Mouse (Mus musculus) gastrocnemius, adult 18-20 months (tissue): Measurements from ENCODE around the gene Sp9. TPM values are rescaled to one million over a fixed set of nuclear protein-coding genes. Genes with fewer than 3 reads are reported as not detected.

ENCODE experiments used
- DNase-seq: peaks from one replicate; pipeline ENCODE4 v3.0.0; 2021; ENCODE audit warnings: low spot score
- total RNA-seq, 2 experiments: library from RNA; stranded (reverse); gene quantifications; 2 replicates each; pipeline ENCODE4 v1.2.3; 2021

The Sp9 gene
- total RNA-seq, 2 experiments from 2014 or later = not detected

DNA sequence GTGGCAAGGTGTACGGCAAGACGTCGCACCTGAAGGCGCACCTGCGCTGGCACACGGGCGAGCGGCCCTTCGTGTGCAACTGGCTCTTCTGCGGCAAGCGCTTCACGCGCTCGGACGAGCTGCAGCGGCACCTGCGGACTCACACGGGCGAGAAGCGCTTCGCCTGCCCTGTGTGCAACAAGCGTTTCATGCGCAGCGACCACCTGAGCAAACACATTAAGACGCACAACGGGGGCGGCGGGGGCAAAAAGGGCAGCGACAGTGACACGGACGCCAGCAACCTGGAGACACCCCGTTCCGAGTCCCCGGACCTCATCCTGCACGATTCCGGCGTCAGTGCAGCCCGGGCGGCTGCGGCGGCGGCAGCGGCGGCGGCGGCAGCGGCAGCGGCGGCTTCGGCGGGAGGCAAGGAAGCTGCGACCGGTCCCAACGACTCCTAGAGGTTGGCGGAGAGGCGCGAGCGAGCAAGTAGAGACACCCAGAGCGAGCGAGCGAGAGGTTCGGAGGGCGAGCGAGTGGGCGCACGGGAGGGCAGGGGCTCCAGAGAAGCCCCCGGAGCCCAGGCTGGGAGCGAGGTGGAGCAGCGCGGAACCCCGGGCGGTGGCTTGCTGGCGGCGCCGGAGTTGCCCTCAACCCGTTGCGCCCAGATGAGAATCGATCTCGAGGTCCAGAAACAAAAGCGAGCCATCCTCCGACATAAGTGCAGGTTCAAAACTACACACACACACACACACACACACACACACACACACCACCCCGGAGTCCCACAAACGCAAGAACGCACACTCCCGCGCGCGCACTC lies 2.6 kb downstream of the Sp9 start:
- peak; percentile 22 for DNase-seq

DNA sequence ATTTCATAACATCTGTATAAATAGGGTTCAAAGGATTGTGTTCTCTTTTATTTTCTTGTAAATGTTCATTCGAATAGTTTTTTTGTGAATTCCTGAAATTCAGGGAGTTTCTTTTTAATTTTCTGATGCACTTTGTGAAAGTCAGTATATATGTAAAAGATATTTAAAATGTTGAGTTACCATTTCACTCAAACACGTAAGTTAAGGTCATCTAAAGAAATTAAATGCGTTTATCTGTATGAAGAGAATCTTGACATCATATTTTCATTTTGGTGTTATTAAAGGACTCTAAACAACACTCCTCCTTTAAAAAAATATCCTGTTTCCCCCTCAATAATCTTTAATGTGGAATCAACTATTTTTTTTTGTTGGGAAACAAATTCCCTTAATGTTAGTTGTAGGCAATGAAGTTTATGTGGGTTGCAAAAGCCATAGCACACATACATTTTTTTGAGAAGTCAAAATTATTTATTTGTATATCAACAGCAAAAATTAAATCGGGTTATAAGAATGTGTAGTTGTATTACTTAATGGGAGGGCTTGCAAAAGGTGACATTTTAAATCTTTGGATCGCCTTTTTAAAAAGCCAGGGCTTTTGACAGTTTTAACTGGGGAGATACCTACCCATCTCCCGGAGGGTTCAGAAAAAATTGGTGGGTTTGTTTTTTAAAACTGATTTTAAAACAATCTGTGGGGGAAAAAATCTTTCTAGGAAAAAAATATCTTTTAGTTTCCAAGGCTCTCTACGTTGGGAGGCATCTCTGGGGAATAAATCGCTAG lies 3.7 kb downstream of the Sp9 start:
- no peak for DNase-seq

DNA sequence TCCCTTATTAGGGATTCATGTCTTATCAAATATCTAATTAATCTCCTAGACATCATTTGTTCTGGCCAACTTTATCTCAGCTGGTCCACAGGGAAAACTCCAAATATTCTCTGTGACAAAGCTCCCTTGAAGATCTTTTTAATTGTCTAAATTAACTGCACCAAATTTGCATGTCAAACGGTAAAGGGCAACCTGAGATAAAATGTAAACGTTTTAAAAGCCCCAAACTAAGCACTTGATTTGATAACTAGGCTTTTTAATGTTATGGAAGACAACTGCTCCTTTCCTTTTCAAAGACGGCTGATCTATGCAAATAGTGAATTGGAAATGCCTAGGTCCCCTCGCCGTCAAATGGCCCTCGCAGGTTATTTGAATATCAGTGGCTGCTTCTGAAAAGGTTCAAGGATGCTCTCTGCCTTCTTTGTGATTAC lies 4.4 kb downstream of the Sp9 start:
- DNase-seq = no peak

DNA sequence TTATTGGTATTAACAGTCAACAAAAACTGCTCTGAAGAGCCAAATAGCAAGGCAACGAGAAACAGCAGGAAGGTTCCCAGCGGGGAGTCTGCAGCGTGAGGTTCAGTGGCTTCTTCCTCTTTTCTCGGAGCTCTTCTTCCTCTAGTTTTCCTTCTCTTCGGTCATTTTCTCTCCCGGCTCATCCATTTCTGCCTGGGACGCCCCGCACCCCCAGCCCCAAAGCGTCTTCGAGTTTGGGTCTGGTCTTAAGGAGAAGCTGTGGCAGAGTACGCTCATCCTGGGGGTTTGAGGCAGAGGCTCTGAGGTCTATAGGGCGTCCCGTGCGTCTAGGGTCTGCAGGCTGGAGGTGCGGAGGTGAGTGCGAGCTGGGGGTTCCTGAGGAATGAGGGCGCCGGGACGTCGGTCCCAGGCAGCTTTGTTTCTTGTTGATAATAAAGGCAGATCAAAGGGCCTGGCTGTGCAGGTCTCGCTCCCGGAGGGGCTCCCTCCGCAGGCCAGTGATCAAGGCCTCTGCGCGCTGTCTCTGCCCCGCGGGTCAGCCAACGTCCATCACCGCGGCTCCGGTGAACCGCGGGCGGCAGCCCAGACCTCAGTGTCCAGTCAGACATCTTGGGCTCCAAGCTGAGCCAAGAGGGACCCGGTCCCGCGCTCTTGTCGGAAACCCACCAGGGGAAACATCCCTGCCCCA lies 5.4 kb downstream of the Sp9 start:
- DNase-seq = no peak

DNA sequence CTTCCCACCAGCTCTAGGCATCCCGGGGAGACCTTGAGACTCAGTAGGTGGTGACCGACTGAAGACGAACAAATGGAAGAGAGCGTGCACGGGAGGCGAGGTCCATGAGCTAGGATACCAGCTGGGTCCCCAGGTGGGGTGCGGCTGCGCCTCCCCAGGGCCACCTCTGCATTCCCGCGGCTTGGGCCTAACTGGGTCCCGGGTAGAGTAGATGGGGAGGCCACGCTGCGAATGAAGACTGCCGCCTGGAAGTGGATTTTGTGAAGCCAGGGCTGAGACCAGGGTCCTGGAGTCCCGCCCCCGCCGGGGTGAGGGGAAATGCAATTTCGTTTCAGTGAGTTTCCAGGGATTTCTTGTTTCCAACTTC lies 6.0 kb downstream of the Sp9 start:
- no peak for DNase-seq

DNA sequence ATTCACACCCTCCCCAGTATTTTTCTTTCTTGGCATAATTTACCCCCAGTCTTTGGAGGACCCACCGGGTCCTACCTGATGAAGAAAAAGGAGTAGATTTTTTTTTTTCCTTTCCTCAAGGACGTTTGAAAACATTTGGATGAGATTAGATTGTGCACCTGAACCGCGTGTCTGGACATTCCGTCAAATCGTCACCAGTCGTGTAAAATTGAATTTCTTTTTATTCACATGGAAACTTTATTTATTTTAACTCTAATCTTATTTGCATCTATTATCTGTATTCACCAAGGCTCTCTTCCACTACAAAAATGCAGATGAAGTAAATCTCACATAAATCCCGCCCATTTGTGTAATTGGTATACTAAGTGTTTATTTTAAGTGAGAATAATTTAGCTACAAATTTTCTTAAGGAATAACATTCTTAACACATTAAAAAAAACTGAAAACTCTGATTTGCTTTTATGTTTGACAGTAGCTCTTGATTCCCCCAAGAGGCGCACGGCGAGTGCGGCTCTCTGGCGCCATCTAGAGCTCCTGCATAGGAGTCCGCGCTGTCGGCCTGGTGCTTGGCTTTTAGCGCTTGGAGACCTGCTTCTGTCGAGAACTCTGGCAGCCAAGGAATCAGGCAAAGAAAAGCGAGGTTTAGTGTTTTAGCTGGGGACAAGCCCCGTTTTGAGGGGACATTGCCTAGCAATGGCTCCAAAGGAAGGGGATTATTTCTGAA lies 6.6 kb downstream of the Sp9 start:
- peak; percentile 85 for DNase-seq

DNA sequence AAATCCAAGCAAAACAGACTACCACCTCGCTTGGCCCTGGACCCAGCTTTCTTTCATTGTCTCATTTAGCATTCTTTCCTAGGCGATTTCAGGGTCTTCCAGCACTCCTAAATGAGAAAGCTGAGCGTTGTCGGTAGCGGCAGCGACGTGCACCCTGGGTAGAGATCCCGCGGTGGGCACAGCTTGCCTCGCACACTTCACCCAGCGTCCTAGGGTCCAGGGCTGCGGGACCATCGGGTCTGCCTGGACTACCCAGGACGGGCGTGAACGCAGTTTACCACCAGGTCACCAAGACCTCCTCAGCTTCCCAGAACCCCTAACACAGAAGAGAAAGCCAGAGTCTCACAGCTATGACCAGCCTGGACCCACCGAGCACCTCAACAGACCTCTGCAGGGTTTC lies 7.1 kb downstream of the Sp9 start:
- no peak for DNase-seq

DNA sequence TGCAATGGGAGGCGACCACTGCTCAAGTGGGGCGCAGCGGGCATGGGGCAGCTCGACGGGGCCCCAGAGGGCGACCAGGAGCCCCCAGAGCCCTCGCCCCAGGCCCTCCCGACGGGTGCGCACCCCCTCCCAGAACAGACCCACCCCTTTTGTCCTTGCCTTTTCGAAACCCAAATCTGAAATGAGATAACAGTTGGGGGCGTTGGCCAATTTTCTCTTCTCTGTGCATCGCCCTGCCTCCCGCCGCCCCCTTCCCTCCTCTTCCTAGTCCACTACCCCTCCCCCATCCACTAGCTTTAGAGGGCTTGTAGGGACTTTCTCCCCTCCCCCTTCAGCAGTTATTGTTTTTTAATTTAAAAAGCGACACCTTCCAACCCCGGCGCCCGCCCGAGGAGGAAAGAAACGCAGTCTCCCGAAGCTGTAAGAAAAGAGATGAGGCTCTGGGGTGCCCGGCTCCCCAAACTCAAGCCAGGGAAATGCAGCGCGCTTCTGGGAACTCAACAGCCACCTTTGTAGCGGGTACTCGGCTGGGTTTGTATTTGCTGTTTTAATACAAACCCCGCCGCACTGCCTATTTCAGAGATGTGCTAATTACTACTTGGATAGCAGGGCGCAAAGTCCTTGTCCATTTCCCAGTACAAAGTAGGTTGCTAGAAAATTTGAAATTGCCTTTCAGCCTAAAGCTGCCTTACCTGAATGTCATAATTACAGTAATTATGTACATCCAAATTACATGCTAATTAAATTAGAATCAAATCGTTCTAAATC lies 7.7 kb downstream of the Sp9 start:
- DNase-seq = no peak

DNA sequence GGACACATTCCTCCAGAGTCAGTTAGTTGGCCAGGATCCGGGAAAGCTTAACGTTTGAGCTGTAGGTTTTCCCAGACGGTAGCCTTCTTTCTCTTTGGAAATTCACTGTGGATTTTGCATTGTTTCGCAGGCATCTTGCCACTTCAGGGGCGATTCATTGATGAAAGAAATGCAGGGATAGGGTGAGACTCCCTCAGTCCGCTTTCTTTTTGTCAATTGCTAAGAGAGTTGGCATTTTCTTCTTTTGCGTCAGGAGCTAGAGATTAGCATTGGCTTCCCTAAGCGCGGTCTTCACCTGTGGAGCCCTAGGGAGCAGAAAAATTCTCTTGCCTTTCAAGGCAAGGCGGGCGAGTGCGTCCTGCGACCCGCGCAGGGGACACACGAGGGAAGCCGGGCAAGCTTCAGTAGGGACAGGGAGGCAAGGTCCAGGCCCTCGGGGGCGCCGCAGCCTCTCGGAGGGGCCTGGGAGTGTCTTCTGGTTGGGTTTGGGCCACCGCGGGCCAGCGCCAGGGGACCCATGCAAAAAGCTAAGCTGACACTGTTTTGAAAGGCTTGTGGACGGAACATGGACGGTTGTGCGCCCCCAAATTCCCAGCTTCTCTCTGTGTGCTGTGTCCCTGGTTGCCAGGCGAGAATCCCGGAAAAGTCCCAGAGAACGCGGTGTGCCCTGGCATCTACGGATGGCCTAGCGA lies 8.8 kb downstream of the Sp9 start:
- no peak for DNase-seq

DNA sequence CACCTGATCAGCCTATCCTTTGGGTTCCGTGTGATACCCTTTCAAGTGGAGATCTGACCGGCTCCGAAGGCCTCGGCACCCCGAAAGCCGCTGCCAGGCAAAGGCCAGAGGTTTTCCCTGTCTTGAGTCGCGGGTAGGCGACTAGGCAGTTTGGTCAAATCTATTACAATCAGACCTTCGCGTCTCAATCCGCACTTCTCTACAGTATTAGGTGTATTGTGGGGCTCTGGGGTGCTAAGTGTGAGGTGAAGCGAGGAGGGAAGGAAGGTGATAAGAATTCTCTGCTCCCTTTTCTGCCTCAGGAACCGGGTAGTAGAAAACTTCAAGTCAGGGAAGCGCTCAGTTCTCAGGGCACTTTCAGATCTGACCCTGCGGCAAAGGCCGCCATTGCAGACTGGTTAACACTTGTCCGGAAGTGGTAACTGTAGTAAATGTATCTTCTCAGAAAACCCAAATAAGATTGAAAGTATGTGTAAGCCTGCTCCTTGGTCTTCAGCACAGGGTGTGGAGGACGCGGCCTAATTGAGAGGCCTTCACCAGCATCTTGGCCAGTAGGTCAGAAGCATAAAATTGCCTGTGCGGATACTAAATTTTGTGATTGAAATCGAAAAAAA lies 9.4 kb downstream of the Sp9 start:
- no peak for DNase-seq

DNA sequence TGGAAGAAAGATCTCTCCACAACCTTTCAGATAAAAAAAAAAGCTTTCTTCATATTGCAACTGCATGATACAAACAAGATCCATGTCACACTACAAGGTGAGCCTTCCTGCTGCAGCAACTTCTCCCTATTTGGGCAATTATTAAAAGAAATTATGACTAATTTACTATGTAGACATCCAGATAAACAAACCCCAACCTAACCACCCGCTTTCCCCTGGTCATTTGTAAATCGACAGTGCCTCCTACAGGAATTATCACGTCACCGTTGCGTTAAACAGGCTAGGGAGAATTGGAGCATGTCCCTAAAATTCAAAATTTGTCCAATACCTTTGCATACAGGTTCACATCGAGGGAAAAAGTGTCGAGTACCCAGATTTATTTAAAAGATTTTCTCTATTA lies 10.0 kb downstream of the Sp9 start:
- no peak for DNase-seq

DNA sequence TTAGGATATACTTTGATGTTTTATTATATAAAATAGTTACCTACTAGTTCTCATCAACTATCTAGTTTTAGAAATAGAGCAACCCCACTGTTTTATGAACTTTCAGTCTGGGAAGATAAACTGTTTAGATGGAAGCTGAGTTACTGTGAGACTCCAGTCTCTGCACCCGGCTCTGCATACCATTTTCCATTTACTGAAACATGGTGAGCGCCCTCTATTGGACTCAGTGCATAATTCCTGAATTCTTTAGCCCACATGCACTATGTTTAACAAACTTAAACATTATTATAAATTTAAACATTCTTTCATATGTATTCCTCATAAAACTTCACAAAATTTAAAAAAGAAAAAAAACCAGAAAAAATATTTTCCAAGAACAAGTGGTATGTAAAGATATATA lies 13.9 kb downstream of the Sp9 start:
- no peak for DNase-seq

DNA sequence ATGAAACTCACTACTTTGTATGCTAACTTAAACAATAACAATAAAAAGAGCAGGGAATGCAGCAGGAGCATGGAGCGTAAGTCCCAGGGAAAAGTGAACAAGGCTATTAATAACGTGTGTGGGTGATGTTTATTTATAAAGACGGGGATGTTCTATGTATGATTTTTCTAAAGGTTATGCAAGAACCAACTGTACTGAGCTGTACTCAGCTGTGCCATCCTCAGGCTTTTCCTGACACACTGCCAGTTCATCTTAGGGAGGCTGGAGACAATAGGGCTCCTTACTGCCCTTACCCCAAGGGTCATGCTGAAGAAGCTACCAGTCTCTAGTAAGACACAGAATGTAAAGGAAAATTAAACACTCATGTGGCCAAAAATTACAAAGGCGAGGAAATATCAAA lies 19.4 kb downstream of the Sp9 start:
- peak; percentile 24 for DNase-seq

DNA sequence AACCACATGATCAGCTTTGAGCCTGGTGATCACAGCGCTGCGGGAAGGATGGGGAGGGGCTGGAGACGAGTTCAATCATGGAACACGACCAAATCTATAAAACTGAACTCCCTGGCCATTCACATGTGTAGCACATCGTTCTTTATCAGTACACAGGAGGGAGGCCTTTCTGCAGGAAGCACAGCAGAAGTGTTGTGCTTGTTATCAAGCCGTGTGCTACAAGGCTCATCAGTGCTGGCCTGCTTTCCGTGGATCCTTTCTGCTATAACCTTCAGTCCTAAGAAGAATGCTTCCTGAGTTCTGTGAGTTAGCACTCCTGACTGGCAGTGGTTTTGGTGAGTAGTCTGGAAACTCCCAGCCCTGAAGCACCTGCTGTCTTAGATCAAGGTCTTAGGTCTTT lies 23.3 kb downstream of the Sp9 start:
- no peak for DNase-seq

DNA sequence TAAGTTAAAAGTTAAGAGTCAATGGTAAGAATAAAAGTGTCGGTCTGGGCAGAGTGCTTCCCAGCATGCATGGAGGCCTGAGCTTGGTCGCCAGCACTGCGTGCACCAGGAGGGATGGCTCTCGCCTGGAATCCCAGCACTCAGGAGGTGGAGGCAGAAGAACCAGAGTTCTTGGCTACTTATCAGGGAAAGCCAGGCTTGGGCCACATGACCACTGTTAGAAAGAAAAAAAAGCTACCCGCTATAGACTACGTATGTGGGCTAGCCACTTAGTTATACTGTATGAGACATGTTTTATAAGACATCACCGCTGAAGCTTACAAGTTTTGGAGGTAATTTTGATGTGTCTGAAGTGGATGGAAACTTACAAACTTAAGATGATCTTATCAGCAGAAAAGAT lies 26.4 kb downstream of the Sp9 start:
- no peak for DNase-seq

DNA sequence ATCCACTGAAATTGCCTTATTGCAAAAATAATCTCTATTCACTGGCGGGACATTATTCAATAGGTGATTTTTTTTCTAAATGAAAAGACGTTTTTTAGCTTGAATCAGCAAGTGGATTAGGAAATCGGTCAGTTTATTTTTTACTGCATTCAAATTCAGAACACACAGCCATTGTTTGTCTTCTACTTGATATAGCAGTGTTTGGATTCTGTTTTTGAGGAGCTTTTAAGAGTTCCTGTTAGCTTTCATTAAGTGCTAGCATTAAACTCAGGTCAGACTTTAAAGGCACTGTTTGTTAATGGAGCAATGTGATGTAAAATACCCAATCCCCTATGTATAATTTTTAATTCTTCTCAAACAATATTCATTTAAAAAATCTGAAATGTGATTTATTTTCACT lies 27.1 kb downstream of the Sp9 start:
- DNase-seq = no peak

DNA sequence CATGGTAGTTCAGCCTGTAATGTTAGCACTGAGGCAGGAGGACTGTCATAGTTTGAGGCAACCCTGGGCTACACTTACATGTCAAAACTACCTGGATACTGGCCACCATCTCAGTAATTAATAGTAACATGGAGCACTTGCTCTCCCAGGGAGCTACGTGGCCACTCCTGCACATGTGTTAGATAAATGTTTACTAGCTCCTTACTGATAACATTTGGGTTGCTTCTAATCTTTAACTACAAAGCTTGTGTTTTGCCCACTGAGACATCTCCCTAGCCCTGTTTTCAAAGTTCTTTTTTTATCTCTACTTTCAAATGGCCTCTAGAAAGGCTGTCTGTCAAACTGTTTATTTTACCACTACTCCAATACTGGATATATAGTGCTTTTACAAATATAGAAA lies 30.3 kb downstream of the Sp9 start:
- no peak for DNase-seq

DNA sequence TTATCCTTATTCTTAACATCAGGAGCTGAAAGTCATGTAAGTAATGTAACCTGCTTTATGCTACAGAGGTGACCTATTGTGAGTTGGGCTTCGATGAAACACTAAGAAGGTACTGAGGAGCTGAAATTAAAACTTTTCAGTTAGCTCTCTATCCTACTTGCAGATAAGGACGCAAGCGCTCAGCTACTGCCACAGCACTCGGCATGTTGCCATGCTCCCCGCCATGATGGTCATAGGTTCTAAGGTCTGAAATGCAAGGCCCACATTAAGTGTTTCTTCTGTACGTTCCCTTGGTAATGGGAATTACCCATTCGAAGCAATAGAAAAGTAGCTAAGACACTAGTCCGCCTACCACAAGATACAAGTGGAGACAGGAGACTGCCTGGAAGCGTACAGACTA lies 31.0 kb downstream of the Sp9 start:
- no peak for DNase-seq

DNA sequence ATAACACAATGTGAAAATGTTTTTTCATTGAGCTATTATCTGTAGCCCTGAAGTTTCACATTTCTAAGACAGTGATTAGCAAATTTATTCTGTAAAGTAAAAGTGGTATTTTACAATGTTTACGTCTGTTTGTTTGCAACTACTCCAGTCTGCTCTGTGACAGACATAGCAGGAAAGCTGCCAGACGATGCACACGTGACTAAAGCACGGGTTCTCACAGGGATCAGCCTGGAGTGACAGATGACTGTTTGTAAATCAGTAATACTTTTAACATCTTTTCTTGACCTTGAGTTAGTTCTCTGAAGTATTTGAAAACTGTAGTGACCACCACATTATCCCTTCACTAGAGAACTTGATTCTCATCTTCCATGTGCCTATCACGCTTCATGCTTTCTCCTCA lies 32.8 kb downstream of the Sp9 start:
- DNase-seq = no peak

DNA sequence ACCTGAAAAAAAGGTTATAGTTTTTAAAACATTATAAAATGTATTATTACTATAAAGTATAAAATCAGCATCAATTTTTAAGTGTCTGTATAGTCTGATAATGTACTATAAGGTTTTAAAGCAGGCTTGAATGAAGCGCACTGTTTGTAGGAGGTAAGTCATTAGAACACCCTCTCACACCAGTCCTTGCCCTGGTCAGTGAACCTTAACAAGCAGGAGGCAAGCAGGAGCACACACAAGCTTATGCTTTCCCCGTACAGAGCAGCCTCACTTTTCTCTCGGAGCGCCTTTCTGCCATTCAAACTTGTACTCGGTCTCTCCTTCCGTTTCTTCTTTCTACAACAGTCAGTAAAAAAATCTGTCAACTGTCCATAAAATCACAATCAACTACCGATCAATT lies 34.3 kb downstream of the Sp9 start:
- no peak for DNase-seq
